Mouse (Mus musculus) heart, embryonic 16.5 days (tissue): ENCODE measurements around the gene Rhot1. TPM values are rescaled to one million over a fixed set of nuclear protein-coding genes. Genes with fewer than 3 reads are reported as not detected.
"Not testable (repeated sequence)": the region's sequence is repeated elsewhere in the genome, so short reads cannot be mapped to it uniquely, and the experiment has no call there.

Experiments used
- ATAC-seq: fragments of 200-750 bp; cut with Nextera tagmentation; replicated peaks from 2 replicates; pipeline ENCODE4 v1.8.0; 2017; ENCODE audit warnings: moderate number of reproducible peaks; ENCODE audit not compliant: insufficient read depth, low FRiP score; ENCODE audit errors: extremely low read depth
- H3K27ac ChIP-seq: fragments of 300-500 bp; sonication (generic); 2 replicates; pipeline ENCODE4 v1.5.1; 2014; ENCODE audit warnings: mild to moderate bottlenecking, low read length, control low read depth, moderate library complexity
- H3K27me3 ChIP-seq: fragments of 300-500 bp; sonication (generic); 2 replicates; pipeline ENCODE4 v1.6.1; 2014; ENCODE audit warnings: low read length, mixed read lengths; ENCODE audit not compliant: control insufficient read depth, insufficient read depth
- H3K36me3 ChIP-seq: fragments of 300-500 bp; sonication (generic); 2 replicates; pipeline ENCODE4 v1.6.1; 2014; ENCODE audit not compliant: control insufficient read depth, insufficient read depth
- H3K4me1 ChIP-seq: fragments of 300-500 bp; sonication (generic); 2 replicates; pipeline ENCODE4 v1.6.1; 2014; ENCODE audit warnings: low read length, mixed read lengths; ENCODE audit not compliant: control insufficient read depth, insufficient read depth
- H3K4me2 ChIP-seq: fragments of 300-500 bp; sonication (generic); 2 replicates; pipeline ENCODE4 v1.6.1; 2014; ENCODE audit warnings: low read depth, mild to moderate bottlenecking, control low read depth, low read length
- H3K4me3 ChIP-seq: fragments of 300-500 bp; sonication (generic); 2 replicates; pipeline ENCODE4 v1.5.1; 2014; ENCODE audit warnings: mild to moderate bottlenecking, control low read depth, low read length
- H3K9ac ChIP-seq: fragments of 300-500 bp; sonication (generic); 2 replicates; pipeline ENCODE4 v1.6.1; 2014; ENCODE audit warnings: low read length, control low read depth
- H3K9me3 ChIP-seq: fragments of 300-500 bp; sonication (generic); replicated peaks from 2 replicates; pipeline ENCODE4 v1.6.1; 2016; ENCODE audit warnings: low read length; ENCODE audit not compliant: control insufficient read depth
- WGBS: fragments of 180-500 bp; shearing (Covaris S2); extraction: QIAGEN DNeasy Blood & Tissue Kit; methylation state at CpG from one replicate; pipeline ENCODE4 v1.1.7; 2014; 5-methylcytosine and 5-hydroxymethylcytosine counted together
- polyA plus RNA-seq: library from polyadenylated mRNA; unstranded; fragments of >200 nt; fragmentation: Nextera tagmentation; extraction: Ambion mirVana; gene quantifications from 2 replicates; pipeline ENCODE4 v1.2.1, GENCODE M21; 2015

The Rhot1 gene
- polyA plus RNA-seq, 1 experiment from 2014 or later, result 69.9 TPM

GRCm38 (mm10) chr11:80204941-80205340 lies 3.9 kb upstream of the Rhot1 start:
- peaks cover 4% of the 10 kb centered on the region for H3K4me1 ChIP-seq
- no peaks in the 10 kb centered on the region for H3K9me3 ChIP-seq
- no peaks in the 10 kb centered on the region for H3K27me3 ChIP-seq
- no peak overlapping the region for H3K4me3 ChIP-seq
- no peak overlapping the region for H3K27ac ChIP-seq
- no peak for ATAC-seq
- no peaks in the 10 kb centered on the region for H3K36me3 ChIP-seq
- 55% methylated on average over 5 of the region's 5 CpGs for WGBS
- no peak overlapping the region for H3K4me2 ChIP-seq
- H3K9ac ChIP-seq, result no peak overlapping the region

- Histone ChIP-seq H3K4me3 (peak overlapping the region; percentile 98), H3K27me3 (no peaks in the 10 kb centered on the region), H3K9ac (no peak overlapping the region), H3K4me1 (peaks cover 12% of the 10 kb centered on the region), H3K36me3 (peaks cover 2% of the 10 kb centered on the region; the same call in 1 of the 2 replicates), H3K27ac (no peak overlapping the region), H3K9me3 (no peaks in the 10 kb centered on the region), H3K4me2 (peak overlapping the region; percentile 26; the same call in 1 of the 2 replicates)
- 34% methylated on average over 7 of the region's 7 CpGs for WGBS
- ATAC-seq, result no peak
Observed at GRCm38 (mm10) chr11:80208465-80208859, 357 bp upstream of the Rhot1 start.

- H3K9ac ChIP-seq, result peak overlapping the region; percentile 98
- H3K4me3 ChIP-seq, result peak overlapping the region; percentile 98
- no peaks in the 10 kb centered on the region for H3K9me3 ChIP-seq
- WGBS, result 29% methylated on average over 6 of the region's 6 CpGs
- no peaks in the 10 kb centered on the region for H3K27me3 ChIP-seq
- no peak overlapping the region for H3K27ac ChIP-seq
- peak overlapping the region; percentile 79 for H3K4me2 ChIP-seq
- H3K36me3 ChIP-seq, result peaks cover 5% of the 10 kb centered on the region; the same call in 1 of the 2 replicates
- H3K4me1 ChIP-seq, result peaks cover 12% of the 10 kb centered on the region
- ATAC-seq, result no peak
Observed at GRCm38 (mm10) chr11:80210321-80210720, 1.5 kb downstream of the Rhot1 start.

GRCm38 (mm10) chr11:80212282-80212681 lies 3.5 kb downstream of the Rhot1 start:
- peaks cover 12% of the 10 kb centered on the region for H3K4me1 ChIP-seq
- no peak overlapping the region for H3K4me2 ChIP-seq
- peaks cover 5% of the 10 kb centered on the region; the same call in 1 of the 2 replicates for H3K36me3 ChIP-seq
- ATAC-seq, result no peak
- H3K27me3 ChIP-seq, result no peaks in the 10 kb centered on the region
- WGBS, result 93% methylated on average over 2 of the region's 2 CpGs
- no peak overlapping the region for H3K27ac ChIP-seq
- no peak overlapping the region for H3K4me3 ChIP-seq
- no peak overlapping the region for H3K9ac ChIP-seq
- no peaks in the 10 kb centered on the region for H3K9me3 ChIP-seq

GRCm38 (mm10) chr11:80215291-80215690 lies 6.5 kb downstream of the Rhot1 start:
- Histone ChIP-seq H3K27me3 (no peaks in the 10 kb centered on the region), H3K9me3 (no peaks in the 10 kb centered on the region), H3K4me3 (no peak overlapping the region), H3K4me2 (no peak overlapping the region), H3K27ac (no peak overlapping the region), H3K36me3 (peaks cover 5% of the 10 kb centered on the region; the same call in 1 of the 2 replicates), H3K4me1 (peaks cover 6% of the 10 kb centered on the region), H3K9ac (no peak overlapping the region)
- ATAC-seq, result no peak
- 91% methylated on average over 3 of the region's 3 CpGs for WGBS

GRCm38 (mm10) chr11:80218657-80219293 lies 10.0 kb downstream of the Rhot1 start:
- ATAC-seq, result no peak
- 84% methylated on average over 11 of the region's 11 CpGs for WGBS
- Histone ChIP-seq H3K4me1 (peaks cover 2% of the 10 kb centered on the region; the same call in 1 of the 2 replicates), H3K4me3 (no peak overlapping the region), H3K4me2 (no peak overlapping the region), H3K9ac (no peak overlapping the region), H3K36me3 (peaks cover 13% of the 10 kb centered on the region), H3K9me3 (no peaks in the 10 kb centered on the region), H3K27me3 (no peaks in the 10 kb centered on the region), H3K27ac (no peak overlapping the region)

GRCm38 (mm10) chr11:80230066-80230465 lies 21.2 kb downstream of the Rhot1 start:
- not testable (repeated sequence) for H3K4me1 ChIP-seq, ATAC-seq, H3K9ac ChIP-seq, H3K27me3 ChIP-seq, H3K4me3 ChIP-seq, H3K9me3 ChIP-seq, H3K27ac ChIP-seq, H3K4me2 ChIP-seq
- WGBS, result 86% methylated on average over 4 of the region's 5 CpGs
- H3K36me3 ChIP-seq, result peaks cover 23% of the 10 kb centered on the region

- no peak overlapping the region for H3K27ac ChIP-seq
- no peak for ATAC-seq
- H3K4me1 ChIP-seq, result no peaks in the 10 kb centered on the region
- no peak overlapping the region for H3K4me2 ChIP-seq
- peaks cover 14% of the 10 kb centered on the region for H3K36me3 ChIP-seq
- no peak overlapping the region for H3K4me3 ChIP-seq
- 65% methylated on average over 3 of the region's 3 CpGs for WGBS
- no peak overlapping the region for H3K9ac ChIP-seq
- H3K9me3 ChIP-seq, result no peaks in the 10 kb centered on the region
- no peaks in the 10 kb centered on the region for H3K27me3 ChIP-seq
Observed at GRCm38 (mm10) chr11:80237278-80237677, 28.5 kb downstream of the Rhot1 start.

- 63% methylated on average over 4 of the region's 4 CpGs for WGBS
- peaks cover 22% of the 10 kb centered on the region for H3K36me3 ChIP-seq
- H3K27ac ChIP-seq, result no peak overlapping the region
- no peak for ATAC-seq
- no peak overlapping the region for H3K9ac ChIP-seq
- no peak overlapping the region for H3K4me2 ChIP-seq
- H3K4me1 ChIP-seq, result no peaks in the 10 kb centered on the region
- no peak overlapping the region for H3K4me3 ChIP-seq
- H3K9me3 ChIP-seq, result no peaks in the 10 kb centered on the region
- H3K27me3 ChIP-seq, result no peaks in the 10 kb centered on the region
Observed at GRCm38 (mm10) chr11:80238306-80238705, 29.5 kb downstream of the Rhot1 start.
